Mouse (Mus musculus): Measurements from ENCODE around the gene Actn1. TPM values are rescaled to one million over a fixed set of nuclear protein-coding genes. Genes with fewer than 3 reads are reported as not detected.
"Not testable (repeated sequence)": the region's sequence is repeated elsewhere in the genome, so short reads cannot be mapped to it uniquely, and the experiment has no call there.

Gene Actn1
- total RNA-seq (2021), result 10 to 100 TPM; 49.7 to 51.0 TPM
- long read RNA-seq, experiment 1, transcript Actn1-202 (21 exons, 2,664 nt), result major isoform, 5 of 11 reads
- long read RNA-seq, experiment 1, partial matches to known transcripts, result 1 of 11 reads
- long read RNA-seq, experiment 1, other reads (novel, unspliced or antisense), result 2 of 11 reads
- long read RNA-seq, experiment 2, partial matches to known transcripts, result 0 of 9 reads
- long read RNA-seq, experiment 2, other reads (novel, unspliced or antisense), result 3 of 9 reads

DNA sequence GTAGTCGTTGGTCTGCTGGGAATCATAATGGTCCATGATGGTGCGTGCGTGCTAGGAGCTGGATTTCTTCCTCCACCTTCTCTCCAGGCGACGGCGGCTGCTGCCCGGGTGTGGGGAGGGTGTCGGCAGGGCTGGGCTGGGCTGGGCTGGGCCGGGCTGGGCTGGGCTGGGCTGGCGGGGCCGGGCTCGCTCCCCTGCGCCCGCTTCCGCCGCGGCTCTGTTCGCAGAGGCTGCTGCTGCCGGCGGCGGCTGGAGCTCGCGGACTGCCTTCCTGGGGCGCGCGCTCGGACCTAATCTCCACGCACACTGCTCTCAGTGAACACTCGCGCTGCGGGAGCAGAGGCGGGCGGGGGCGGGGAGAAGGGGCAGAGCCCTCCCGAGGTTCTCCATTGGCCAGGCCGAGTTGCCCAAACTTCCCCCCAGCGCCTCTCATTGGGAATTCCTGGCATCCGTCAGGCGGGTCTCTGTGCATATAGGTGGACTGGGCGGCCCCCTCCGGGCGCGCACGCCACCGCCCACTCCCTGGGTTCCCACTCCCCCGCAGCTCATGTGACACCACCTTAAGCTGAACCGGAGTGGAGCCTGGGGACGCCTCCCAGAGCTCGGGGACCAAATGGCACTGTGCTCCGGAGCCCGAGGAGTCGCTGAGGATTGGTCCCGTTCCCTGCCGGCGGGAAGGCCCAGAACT is at the start of gene Actn1:
TSS of gene Actn1 (minus strand) at position 316 of the 688 bp plus-strand sequence.
- peak; percentile 84 to 86 for DNase-seq
- intact Hi-C loops (cut with DNase I), result loop anchor here (2.0 kb wide), 1 partner anchor 29 kb away; no protein-coding TSS in a partner anchor

DNA sequence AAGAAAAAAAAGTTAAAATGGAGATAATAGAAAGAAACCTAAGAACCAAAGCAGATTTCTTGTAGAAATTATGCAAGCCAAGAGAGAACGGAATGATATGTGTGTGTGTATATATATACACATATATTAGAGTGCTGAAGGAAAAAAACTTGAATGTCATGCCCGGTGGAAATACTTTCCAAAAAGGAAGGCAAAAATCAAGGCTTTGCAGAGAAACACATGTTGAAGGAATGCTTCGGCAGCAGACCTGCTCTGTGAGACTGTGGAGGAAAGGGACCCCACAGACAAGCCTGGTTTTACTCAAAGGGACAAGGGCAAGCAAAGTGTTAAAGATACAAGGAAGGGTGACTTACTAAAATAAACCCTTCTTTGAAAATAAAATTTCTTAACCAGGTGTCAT is 47.4 kb upstream of the Actn1 start:
- intact Hi-C loops (cut with DNase I), result no loop called here
- no peak for DNase-seq

DNA sequence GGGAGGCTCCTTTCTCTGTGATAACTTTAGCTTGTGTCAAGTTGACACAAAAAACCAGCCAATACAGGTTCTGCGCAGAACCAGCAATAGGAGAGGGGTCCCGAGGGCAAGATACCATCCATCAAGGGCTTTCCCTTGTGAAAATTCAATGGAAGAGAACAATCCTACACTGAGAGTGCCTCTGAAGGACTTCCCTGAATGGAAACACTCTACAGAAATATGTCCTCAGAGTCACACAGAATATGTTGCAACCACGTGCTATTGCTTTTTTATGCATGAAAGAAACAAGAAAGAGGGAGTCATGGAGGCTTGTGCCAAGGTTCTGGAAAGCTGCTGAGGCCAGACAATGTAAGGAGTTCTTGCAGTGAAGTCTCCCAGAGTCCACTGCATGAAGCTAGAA is 44.3 kb upstream of the Actn1 start:
- intact Hi-C loops (cut with DNase I), result no loop called here
- DNase-seq, result no peak

DNA sequence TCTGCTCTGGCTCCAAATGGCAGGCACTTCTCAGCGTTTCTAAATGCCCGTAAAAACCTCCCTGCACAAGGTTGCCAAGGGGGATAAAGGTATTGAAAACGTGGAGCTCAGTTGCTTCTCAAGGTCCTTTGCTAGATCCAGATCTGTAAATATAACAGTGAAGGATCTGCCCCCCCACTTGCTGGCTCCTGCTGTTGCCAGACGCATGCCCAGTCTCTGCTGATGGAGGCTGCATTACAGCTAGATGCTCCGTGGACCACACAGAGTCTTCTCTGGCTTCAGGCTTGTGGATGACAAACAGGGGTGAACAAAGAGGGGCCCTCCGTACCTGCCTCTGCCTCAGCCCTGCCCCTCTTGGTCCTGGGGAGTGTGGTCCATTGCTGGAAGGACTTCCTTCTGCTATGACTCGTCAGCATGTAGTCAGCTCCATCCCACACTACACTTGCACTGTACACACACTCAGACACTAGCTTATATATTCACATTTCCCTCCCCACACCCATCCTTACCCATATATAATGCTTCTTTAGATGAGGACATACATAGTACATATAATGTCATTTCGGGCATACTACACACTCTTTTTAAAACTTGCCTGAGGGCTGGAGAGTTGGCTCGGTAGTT is 40.8 kb upstream of the Actn1 start:
- DNase-seq, result no peak
- intact Hi-C loops (cut with DNase I), result no loop called here

DNA sequence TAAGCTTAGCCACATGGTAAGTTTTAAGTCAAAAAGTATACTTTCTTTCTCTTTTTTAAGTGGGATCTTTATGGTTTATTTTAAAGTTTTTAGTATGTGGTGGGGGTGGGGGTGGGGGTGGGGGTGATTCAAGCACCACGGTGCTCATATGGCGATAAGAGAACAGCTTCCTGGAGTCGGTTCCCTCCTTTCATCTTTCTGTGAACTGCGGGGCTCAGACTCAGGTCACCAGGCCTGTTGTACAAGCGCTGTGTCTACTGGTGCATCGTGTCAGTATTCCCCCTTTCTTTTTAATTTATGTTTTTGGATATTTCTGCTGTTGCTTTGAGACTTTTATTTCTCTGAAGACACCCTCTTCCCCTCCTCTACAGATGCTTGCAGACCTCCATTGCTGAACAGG is 38.5 kb upstream of the Actn1 start:
- no peak for DNase-seq
- intact Hi-C loops (cut with DNase I), result no loop called here

DNA sequence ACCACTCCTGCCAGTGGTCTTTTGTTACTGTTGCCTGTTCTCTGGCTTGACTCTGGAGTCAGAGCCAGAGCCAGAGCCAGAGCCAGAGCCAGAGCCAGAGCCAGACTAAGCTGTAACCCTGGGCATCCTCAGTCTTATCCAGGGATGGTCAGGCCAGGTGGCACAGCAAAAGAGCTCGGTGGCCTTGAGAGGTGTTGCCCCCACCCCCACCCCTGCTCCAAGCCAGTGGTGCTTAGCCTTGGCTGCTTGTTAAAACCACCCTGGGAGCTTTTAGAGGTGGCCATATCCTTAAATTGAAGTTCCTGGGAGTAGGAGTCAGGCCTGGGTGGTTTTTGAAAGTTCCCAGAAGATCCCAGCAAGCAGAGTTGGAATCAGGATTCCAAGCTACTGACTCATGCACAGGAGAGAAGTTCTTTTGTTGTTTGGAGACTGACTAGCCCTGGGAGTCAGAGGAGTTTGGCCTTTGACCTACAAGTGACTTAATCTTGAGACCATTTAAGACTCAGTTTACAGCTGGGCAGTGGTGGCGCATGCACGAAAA is 31.8 kb upstream of the Actn1 start:
- no peak for DNase-seq
- intact Hi-C loops (cut with DNase I), result no loop called here

DNA sequence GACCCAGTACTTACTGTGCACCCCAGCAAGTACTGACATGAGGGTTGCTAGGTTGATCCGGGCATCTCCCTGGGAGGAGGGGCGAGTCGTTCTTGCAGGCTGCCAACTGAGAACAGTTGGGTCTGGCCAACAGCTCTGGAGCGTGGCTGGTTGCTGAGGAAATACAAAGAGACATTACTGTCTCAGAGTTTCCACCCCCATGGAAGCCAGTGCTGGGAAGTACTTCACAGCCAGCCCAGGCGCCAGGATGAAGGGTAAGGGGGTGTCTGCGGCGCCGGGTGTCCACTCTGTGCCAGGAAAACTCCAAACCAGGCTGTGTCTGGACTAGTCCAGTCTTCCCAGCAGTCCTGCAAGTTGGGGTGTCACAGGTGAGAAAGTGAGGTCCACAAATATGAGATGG is 30.8 kb upstream of the Actn1 start:
- intact Hi-C loops (cut with DNase I), result no loop called here
- no peak for DNase-seq

DNA sequence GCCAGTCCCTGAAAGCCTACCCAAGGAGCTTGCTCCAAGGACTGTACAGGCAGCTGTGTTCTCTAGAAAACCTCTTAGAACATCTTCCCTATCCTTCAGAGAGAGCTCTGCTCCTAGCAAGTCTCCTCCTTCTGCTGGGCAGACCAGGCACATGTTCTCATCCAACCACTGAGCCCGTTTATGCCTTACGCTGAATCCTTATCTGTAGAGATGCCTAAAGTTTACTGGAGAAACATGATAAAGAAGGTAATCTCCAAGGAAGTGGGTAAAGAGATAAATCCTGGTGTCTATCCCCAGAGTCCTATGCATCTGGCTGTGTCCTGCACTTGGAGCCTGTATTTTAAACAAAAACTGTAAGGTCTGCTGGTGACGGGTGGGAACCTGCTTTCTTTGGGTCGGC is 30.3 kb upstream of the Actn1 start:
- DNase-seq, result no peak
- intact Hi-C loops (cut with DNase I), result no loop called here

DNA sequence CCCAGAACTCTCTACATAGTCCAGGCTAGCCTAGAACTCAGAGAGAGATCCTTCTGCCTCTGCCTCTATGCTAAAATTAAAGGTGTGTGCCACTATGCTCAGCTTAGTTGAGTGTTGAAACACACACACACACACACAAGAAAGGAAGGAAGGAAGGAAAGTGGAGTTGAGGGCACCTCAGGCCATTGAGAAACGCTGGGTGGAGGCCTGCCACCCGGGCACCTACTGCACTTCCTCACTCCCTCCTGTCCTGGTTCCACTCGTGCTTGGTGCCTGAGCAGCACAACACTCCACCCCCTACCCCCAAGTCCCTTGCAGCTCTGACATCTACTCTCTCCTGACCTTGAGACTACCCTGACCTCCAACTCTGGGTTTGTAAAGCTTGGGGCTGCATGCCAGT is 29.6 kb upstream of the Actn1 start:
- intact Hi-C loops (cut with DNase I), result no loop called here
- DNase-seq, result no peak

DNA sequence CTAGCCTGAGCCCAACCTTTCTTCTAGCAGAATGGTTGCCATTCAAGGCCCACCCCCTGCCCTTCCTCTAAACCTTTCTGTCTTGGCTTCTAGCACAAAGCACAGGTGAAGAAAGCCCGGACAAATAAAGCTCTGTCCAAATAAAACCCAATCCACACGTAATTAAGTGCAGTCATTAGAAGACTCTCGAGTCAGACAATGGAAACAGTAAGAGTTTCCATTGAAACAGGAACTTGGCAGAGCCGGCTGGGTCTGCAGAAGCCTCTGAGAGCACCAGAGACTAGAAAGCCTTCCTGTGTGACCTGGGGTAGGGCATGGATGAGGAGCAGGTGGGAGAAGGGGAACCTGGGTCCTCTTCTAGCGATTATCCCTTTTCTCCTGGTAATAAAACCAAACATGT is 25.7 kb upstream of the Actn1 start:
- no peak for DNase-seq
- intact Hi-C loops (cut with DNase I), result no loop called here

DNA sequence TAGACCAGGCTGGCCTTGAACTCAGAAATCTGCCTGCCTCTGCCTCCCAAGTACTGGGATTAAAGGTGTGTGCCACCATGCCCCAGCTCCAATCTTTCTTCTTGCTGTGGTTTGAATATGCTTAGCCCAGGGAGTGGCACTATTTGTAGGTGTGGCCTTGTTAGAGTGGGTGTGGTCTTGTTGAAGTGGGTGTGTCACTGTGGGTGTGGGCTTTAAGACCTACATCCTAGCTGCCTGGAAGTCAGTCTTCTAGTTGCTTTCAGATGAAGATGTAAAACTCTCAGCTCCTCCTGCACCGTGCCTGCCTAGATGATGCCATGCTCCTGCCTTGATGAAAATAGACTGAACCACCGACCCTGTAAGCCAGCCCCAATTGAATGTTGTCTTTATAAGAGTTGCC is 24.1 kb upstream of the Actn1 start:
- DNase-seq, result not testable (repeated sequence)

DNA sequence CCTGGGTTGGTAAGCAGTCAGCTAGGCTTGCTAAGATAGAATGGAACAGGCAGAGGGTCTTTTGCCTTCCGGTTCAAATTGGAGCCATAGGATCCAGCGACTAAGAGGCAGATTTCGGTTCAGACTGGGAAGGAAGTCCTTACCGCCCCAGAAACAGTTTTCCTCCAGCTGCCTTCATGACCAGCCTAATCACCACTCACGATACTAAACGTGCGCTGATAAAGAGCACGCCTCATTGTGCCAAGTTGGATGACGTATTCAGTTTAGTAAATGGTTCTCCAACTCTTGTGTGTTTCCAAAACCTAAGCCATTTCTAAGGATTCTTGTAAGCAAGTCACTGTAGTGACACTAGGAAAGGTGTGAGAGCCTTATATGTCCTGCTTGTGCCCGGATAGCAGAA is 18.7 kb upstream of the Actn1 start:
- intact Hi-C loops (cut with DNase I), result loop anchor here (5.0 kb wide), 1 partner anchor 43 kb away; no protein-coding TSS in a partner anchor
- no peak for DNase-seq

More for the DNA sequence above, 24.1 kb upstream of the Actn1 start:
- intact Hi-C loops (cut with DNase I), result not testable (repeated sequence)

DNA sequence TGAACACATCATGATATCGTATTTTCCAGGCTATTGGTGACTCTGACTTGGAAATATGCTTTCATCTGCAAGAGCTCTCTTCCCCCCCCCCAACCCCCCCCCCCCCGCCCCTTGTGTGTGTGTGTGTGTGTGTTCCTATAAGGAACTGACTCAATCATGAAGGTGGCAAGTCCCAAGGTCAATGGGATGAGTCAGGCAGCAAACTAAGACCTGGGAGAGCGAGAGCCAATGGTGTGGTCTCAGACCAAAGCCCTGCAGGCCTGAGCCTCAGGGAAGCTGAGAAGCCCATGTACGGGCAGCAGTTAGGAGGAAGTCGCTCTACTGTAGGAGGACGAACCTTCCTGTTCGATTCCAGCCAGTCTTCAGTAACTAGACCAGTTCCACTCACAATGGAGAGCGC is 17.3 kb upstream of the Actn1 start:
- intact Hi-C loops (cut with DNase I), result loop anchor here (5.0 kb wide), 1 partner anchor 45 kb away; no protein-coding TSS in a partner anchor
- no peak for DNase-seq

DNA sequence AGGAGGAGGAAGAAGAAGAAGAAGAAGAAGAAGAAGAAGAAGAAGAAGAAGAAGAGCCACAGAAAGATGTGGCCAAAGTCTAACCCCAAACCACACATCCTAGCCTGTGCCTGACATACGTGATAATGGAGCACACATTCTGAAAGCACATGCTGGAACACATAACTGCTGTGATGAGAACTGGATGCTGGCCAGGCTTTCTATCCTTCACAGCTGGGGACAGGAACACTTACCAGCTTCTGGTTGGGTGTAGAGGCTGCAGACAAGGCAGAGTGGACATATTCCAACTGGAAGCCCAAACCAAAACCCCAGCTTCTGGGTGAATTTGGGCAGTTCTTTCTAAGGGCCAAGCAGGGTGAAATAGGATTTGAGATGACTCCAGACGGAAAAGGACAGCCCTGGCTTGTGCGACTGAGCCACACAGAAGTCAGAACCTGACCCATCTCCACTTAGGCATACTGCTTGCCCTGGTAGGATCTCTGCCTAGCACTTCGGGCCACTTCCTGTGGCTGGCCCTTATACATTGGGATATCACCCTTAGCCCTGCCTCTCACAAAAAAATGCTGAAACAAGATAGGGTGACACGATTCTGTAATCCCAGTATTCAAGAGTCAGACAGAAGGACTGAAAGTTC is 15.1 kb upstream of the Actn1 start:
- intact Hi-C loops (cut with DNase I), result loop anchor here (5.0 kb wide), 1 partner anchor 47 kb away; no protein-coding TSS in a partner anchor
- DNase-seq, result peak in 1 of 2 experiments; percentile 35

DNA sequence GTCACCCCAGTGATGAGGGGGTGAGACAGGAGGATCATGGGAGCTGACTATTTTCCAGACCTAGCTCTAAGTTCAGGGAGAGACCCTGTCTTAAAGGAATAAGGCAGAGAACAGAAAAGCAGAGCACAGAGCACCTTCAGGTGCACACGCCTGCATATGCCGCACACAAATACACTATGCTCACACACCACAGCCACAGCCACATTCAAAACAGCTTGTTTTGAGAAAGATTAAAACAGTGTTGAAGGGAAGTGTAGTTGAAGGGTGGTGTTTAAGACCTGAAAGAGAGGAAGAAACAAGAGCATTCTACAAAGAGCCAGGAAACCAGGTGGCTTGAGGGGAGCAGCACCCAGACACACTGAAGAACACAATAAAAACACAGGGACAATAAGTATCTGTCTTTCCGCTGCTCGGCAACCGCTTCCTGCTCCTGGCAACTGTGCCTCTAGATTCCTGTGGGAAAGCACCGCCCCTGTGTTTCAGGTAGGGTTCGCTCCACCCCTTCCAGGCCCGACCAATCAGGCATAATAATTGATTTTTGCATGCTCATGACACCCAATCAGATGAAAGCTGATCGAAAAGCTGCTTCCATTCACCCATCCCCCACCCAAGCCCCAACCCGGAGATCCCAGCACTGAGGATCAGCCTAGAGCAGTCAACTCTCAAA is 13.0 kb upstream of the Actn1 start:
- intact Hi-C loops (cut with DNase I), result no loop called here
- no peak for DNase-seq

DNA sequence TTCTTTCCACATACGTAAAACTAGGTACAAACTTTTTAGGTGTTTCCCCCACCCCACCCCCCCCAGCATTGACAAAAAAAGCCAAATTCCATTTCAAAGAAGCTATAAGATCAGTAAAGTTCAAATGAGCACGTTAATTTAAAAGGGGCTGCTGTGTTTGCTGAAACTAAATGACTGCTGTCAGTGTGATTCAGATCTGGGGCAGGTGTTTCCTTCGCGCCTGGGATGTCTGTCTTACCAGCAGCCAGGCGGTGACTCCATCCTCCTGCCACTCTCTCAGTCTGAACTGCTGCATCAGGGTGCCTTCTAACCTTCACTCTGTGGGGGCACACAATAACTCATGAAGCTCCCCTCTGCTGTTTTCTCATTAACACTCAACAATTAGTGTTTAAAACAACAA is 11.6 kb upstream of the Actn1 start:
- intact Hi-C loops (cut with DNase I), result no loop called here
- no peak for DNase-seq

DNA sequence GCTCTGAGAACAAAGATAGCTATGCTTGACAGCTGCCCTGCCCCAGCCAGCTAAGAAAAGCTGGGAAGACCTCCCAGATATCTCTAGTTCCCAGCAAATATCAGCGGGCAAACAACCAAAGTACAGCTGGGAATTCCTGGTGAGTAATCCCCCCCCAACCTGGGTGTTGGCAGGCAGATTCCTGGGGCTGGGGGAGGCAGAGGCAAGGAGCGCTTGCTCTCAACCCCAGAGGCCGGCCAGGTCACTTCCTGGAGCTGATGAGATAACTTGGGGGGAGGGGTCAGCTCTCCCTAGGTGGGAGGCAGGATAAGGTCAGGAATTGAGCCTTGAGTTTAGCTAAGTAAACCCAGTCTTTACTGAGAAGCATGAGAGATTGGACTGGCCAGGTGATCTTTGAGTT is 10.8 kb upstream of the Actn1 start:
- DNase-seq, result no peak
- intact Hi-C loops (cut with DNase I), result no loop called here

DNA sequence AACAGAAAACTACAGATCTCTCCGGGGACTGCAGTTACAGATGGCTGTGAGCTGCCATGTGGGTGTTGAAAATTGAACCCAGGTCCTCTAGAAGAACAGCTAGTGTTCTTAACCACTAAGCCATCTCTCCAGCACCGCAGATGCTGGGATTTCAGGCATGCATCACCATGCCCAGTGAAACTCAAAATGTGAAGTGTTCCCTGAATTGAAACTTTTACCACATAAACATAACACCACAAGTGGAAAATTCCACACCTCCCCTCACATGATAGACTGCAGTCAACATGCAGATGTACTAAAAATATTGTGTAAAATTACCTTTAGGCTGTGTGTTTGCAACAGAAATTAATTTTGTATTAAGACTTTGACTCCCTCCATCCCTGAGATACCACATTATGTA is 9.1 kb upstream of the Actn1 start:
- intact Hi-C loops (cut with DNase I), result no loop called here
- no peak for DNase-seq

DNA sequence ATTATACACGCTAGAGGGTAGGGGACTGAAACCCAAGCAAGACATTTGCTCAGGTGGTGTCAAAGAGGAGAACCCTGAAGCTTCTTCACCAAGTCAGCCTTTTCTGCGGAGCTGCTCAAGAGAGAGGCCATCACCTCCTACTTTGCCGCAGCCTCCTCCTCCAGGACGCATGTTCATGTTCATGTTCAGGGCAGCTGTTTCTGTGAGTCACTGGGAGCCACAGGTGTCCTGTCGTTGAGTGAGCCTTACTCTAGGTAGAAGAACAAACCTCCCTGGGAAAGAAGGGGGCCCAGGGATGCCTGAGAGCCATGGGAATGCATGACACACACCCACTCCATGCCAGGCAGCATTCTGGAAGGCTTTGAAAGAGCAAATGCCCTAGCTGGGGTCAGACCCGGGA is 7.8 kb upstream of the Actn1 start:
- intact Hi-C loops (cut with DNase I), result no loop called here
- no peak for DNase-seq

DNA sequence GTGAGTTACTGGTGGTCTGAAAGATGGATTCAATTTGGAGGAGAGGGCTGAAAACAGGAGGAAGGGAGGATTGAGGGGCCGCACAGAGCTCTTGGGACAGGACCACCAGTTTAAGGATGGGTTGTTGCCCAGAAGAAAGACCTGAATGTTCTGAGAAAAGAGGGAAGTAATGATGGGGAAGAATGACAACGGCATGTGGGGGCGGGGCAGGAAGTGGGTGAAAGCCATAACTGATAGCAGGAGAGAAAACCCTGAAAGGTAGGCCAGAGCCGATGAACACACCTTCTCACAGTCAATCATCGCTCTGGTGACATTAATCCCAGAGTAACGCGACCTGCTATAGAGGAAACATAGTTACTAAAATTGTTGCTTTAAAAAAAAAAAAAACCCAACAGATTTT is 4.2 kb upstream of the Actn1 start:
- DNase-seq; intact Hi-C loops (cut with DNase I): not testable (repeated sequence)

All from heart, postnatal 14 days (tissue).